Mouse (Mus musculus) midbrain, embryonic 16.5 days (tissue): Measurements from ENCODE around the gene Abo. TPM values are rescaled to one million over a fixed set of nuclear protein-coding genes. Genes with fewer than 3 reads are reported as not detected.
"Not testable (repeated sequence)": the region's sequence is repeated elsewhere in the genome, so short reads cannot be mapped to it uniquely, and the experiment has no call there.

Source experiments
- ATAC-seq: fragments of 200-750 bp; cut with Nextera tagmentation; 2 replicates; pipeline ENCODE4 v1.8.0; 2017; ENCODE audit warnings: moderate TSS enrichment
- H3K27ac ChIP-seq: fragments of 300-500 bp; sonication (generic); 2 replicates; pipeline ENCODE4 v1.5.1; 2014; ENCODE audit warnings: mild to moderate bottlenecking, low read length, mixed read lengths
- H3K27me3 ChIP-seq: fragments of 300-500 bp; sonication (generic); 2 replicates; pipeline ENCODE4 v1.6.1; 2014; ENCODE audit warnings: low read depth, low read length, mixed read lengths; ENCODE audit not compliant: control insufficient read depth, insufficient read depth
- H3K36me3 ChIP-seq: fragments of 300-500 bp; sonication (generic); 2 replicates; pipeline ENCODE4 v1.6.1; 2014; ENCODE audit warnings: mild to moderate bottlenecking, low read length, moderate library complexity, mixed read lengths; ENCODE audit not compliant: control insufficient read depth, insufficient read depth
- H3K4me1 ChIP-seq: fragments of 300-500 bp; sonication (generic); 2 replicates; pipeline ENCODE4 v1.6.1; 2014; ENCODE audit warnings: mild to moderate bottlenecking, low read length, mixed read lengths; ENCODE audit not compliant: control insufficient read depth, insufficient read depth
- H3K4me2 ChIP-seq: fragments of 300-500 bp; sonication (generic); 2 replicates; pipeline ENCODE4 v1.6.1; 2014; ENCODE audit warnings: mild to moderate bottlenecking, low read length, mixed read lengths
- H3K4me3 ChIP-seq: fragments of 300-500 bp; sonication (generic); 2 replicates; pipeline ENCODE4 v1.5.1; 2014; ENCODE audit warnings: low read depth, mild to moderate bottlenecking, low read length, moderate library complexity, mixed read lengths
- H3K9ac ChIP-seq: fragments of 300-500 bp; sonication (generic); 2 replicates; pipeline ENCODE4 v1.6.1; 2014; ENCODE audit warnings: low read depth, low read length, mixed read lengths
- H3K9me3 ChIP-seq: fragments of 300-500 bp; sonication (generic); replicated peaks from 2 replicates; pipeline ENCODE4 v1.6.1; 2014; ENCODE audit warnings: mild to moderate bottlenecking, low read length, mixed read lengths; ENCODE audit not compliant: control insufficient read depth, poor library complexity, severe bottlenecking
- WGBS: fragments of 180-500 bp; shearing (Covaris S2); extraction: QIAGEN DNeasy Blood & Tissue Kit; methylation state at CpG from one replicate; pipeline ENCODE4 v1.1.7; 2014; 5-methylcytosine and 5-hydroxymethylcytosine counted together
- polyA plus RNA-seq: library from polyadenylated mRNA; unstranded; fragments of >200 nt; fragmentation: Nextera tagmentation; extraction: Ambion mirVana; gene quantifications from 2 replicates; pipeline ENCODE4 v1.2.1, GENCODE M21; 2015

The Abo gene
- polyA plus RNA-seq, 1 experiment from 2014 or later: not detected

- H3K36me3 ChIP-seq, H3K4me2 ChIP-seq, H3K9me3 ChIP-seq, H3K27ac ChIP-seq, H3K27me3 ChIP-seq, ATAC-seq, H3K4me1 ChIP-seq, H3K9ac ChIP-seq, H3K4me3 ChIP-seq: not testable (repeated sequence)
- 56% methylated on average over 4 of the region's 4 CpGs for WGBS
Observed at GRCm38 (mm10) chr2:26886170-26886569, 21.4 kb upstream of the Abo start.

DNA sequence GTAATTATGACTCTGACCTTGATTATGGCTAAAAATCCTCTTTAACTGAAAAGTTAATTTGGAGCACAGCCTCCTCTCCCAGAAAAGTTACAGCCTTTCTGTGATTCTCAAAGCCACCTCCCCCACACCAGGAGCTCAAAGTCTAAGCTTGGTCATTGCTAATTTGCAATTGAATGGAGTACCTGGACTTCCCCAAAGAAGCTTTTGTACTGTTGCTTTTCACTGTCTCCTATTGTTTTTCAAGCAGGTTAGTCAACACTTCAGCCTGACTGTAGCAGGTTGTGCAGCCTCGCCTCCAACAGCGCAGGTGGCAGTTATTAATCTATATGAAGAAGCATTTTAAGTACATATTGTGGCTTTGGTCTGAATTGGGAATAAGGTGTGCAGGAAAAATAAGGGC, 20.8 kb upstream of the Abo start:
- H3K4me3 ChIP-seq, H3K4me2 ChIP-seq, H3K9ac ChIP-seq, H3K9me3 ChIP-seq, H3K4me1 ChIP-seq, ATAC-seq, H3K27ac ChIP-seq, H3K27me3 ChIP-seq, H3K36me3 ChIP-seq: not testable (repeated sequence)
- WGBS: 74% methylated on average over 2 of the region's 2 CpGs

DNA sequence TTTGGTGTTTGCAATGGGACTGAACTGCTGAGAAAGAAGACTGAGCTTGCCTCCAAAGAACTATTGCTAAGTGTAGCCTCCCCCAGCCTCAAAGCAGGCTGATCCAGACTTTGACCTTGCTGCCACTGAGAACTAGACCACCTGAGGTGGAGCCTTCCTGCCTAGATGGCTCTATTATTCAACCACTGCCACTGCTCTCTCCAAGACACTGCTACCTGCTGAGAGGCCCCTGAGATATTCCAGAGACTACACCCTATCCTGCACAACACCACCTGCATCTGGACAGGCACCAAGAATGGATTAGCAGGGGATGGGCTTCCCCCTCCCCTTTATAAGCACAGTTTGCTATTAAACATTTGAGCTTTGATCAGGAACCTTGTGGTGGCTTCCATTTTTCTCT, 13.8 kb upstream of the Abo start:
- H3K27ac ChIP-seq: no peak overlapping the region
- no peaks in the 10 kb centered on the region for H3K36me3 ChIP-seq
- H3K4me2 ChIP-seq: no peak overlapping the region
- no peak for ATAC-seq
- no peaks in the 10 kb centered on the region for H3K4me1 ChIP-seq
- H3K27me3 ChIP-seq: no peaks in the 10 kb centered on the region
- no peak overlapping the region for H3K4me3 ChIP-seq
- H3K9ac ChIP-seq: no peak overlapping the region
- H3K9me3 ChIP-seq: peaks cover 1% of the 10 kb centered on the region; the same call in 1 of the 2 replicates

GRCm38 (mm10) chr2:26870666-26871065, 5.9 kb upstream of the Abo start:
- no peaks in the 10 kb centered on the region for H3K9me3 ChIP-seq
- H3K36me3 ChIP-seq: no peaks in the 10 kb centered on the region
- H3K4me3 ChIP-seq: no peak overlapping the region
- H3K27ac ChIP-seq: no peak overlapping the region
- no peak overlapping the region for H3K9ac ChIP-seq
- 69% methylated on average over 6 of the region's 6 CpGs for WGBS
- no peak overlapping the region for H3K4me2 ChIP-seq
- no peaks in the 10 kb centered on the region for H3K4me1 ChIP-seq
- ATAC-seq: no peak
- no peaks in the 10 kb centered on the region for H3K27me3 ChIP-seq

- no peak overlapping the region for H3K4me3 ChIP-seq
- ATAC-seq: no peak
- H3K4me1 ChIP-seq: no peaks in the 10 kb centered on the region
- no peaks in the 10 kb centered on the region for H3K27me3 ChIP-seq
- no peak overlapping the region for H3K4me2 ChIP-seq
- 81% methylated on average over 3 of the region's 3 CpGs for WGBS
- no peak overlapping the region for H3K27ac ChIP-seq
- no peaks in the 10 kb centered on the region for H3K9me3 ChIP-seq
- no peaks in the 10 kb centered on the region for H3K36me3 ChIP-seq
- no peak overlapping the region for H3K9ac ChIP-seq
Observed at GRCm38 (mm10) chr2:26862856-26863255, 1.9 kb downstream of the Abo start.

DNA sequence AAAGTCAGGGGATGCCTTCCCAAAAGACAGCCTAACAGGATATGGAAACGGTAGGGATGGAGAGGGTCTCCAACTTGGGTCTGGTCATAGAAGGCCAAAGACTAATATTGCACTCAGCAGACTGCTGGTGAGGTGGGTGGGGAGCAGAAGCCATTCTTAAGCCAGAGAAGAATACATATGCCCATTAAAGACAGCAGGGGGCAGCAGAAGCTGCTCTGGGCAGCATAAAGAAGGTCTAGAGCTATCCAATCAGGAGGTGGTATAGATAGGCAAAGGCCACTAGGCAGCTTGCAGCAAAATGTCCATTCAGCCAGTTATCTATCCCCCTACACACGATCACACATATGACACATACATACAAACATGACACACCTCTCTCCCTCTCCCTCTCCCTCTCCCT, 17.1 kb downstream of the Abo start:
- no peaks in the 10 kb centered on the region for H3K27me3 ChIP-seq
- WGBS: 57% methylated on average over 2 of the region's 2 CpGs
- no peaks in the 10 kb centered on the region for H3K36me3 ChIP-seq
- no peak for ATAC-seq
- H3K9me3 ChIP-seq: no peaks in the 10 kb centered on the region
- H3K4me2 ChIP-seq: no peak overlapping the region
- no peak overlapping the region for H3K4me3 ChIP-seq
- H3K27ac ChIP-seq: no peak overlapping the region
- no peak overlapping the region for H3K9ac ChIP-seq
- H3K4me1 ChIP-seq: no peaks in the 10 kb centered on the region

- Histone ChIP-seq H3K9ac (no peak overlapping the region), H3K4me2 (no peak overlapping the region), H3K36me3 (no peaks in the 10 kb centered on the region), H3K4me1 (no peaks in the 10 kb centered on the region), H3K4me3 (no peak overlapping the region), H3K27me3 (no peaks in the 10 kb centered on the region), H3K9me3 (no peaks in the 10 kb centered on the region), H3K27ac (no peak overlapping the region)
- no peak for ATAC-seq
- 85% methylated on average over 2 of the region's 2 CpGs for WGBS
Observed at GRCm38 (mm10) chr2:26832478-26832877, 32.3 kb downstream of the Abo start.

DNA sequence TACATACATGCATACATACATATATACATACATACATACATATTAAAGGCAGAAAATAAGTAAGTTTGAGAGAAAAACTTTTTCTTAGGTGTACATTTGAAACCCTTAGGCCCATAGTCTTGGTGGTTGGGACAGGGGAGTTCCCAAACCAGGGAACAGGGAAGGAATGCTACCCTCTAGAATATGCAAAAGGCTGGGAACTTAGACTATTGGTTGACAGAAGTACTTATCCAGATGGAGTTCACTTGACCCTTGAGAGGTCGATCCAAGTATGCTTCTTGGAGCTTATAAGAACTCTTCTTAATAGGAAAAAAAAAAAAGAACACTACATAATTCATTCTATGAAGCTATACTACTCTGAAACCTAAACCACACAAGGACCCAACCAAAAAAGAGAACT, 36.7 kb downstream of the Abo start:
- Histone ChIP-seq H3K4me3 (no peak overlapping the region), H3K36me3 (no peaks in the 10 kb centered on the region), H3K27ac (no peak overlapping the region), H3K9me3 (no peaks in the 10 kb centered on the region), H3K9ac (no peak overlapping the region), H3K4me2 (no peak overlapping the region), H3K4me1 (no peaks in the 10 kb centered on the region), H3K27me3 (no peaks in the 10 kb centered on the region)
- no peak for ATAC-seq
- WGBS: 96% methylated on average over 1 of the region's 1 CpGs

GRCm38 (mm10) chr2:26827261-26827975, 37.4 kb downstream of the Abo start:
- Histone ChIP-seq H3K9ac (no peak overlapping the region), H3K27me3 (no peaks in the 10 kb centered on the region), H3K4me3 (no peak overlapping the region), H3K27ac (no peak overlapping the region), H3K36me3 (no peaks in the 10 kb centered on the region), H3K9me3 (no peaks in the 10 kb centered on the region), H3K4me2 (no peak overlapping the region), H3K4me1 (no peaks in the 10 kb centered on the region)
- no peak for ATAC-seq
- 96% methylated on average over 1 of the region's 1 CpGs for WGBS
